Mouse (Mus musculus) erythroid progenitor cell, adult 5-6 weeks (primary cell): ENCODE measurements at regions not wholly inside any gene's neighbourhood (a gene's known extent, or its start where the extent isn't known, plus 50 kb on each side); places are given as distances from the start of the nearest gene placed in this dataset.

Source experiments
- ATAC-seq: replicated peaks from 2 replicates; pipeline ENCODE4 v1.8.0; 2016; ENCODE audit warnings: moderate number of reproducible peaks, mild to moderate bottlenecking, moderate TSS enrichment, inconsistent platforms; ENCODE audit not compliant: poor library complexity, low FRiP score, severe bottlenecking

- ATAC-seq, result no peak
These were observed 211.0 kb upstream of the Pdcd1 start for GRCm38 (mm10) chr1:94263313-94263712.

GRCm38 (mm10) chr1:94235426-94235825 lies 183.1 kb upstream of the Pdcd1 start:
- ATAC-seq, result no peak

- no peak for ATAC-seq
These were observed 168.7 kb upstream of the Pdcd1 start for GRCm38 (mm10) chr1:94221006-94221405.

GRCm38 (mm10) chr1:94217407-94217806 lies 165.1 kb upstream of the Pdcd1 start:
- no peak for ATAC-seq

- no peak for ATAC-seq
These were observed 156.6 kb upstream of the Pdcd1 start for GRCm38 (mm10) chr1:94208929-94209328.

GRCm38 (mm10) chr1:94207859-94208258 lies 155.5 kb upstream of the Pdcd1 start:
- ATAC-seq, result no peak

- ATAC-seq, result no peak
These were observed 150.9 kb upstream of the Pdcd1 start for GRCm38 (mm10) chr1:94203281-94203680.

- no peak for ATAC-seq
These were observed 131.5 kb upstream of the Pdcd1 start for GRCm38 (mm10) chr1:94183876-94184275.

GRCm38 (mm10) chr1:94149958-94150357 lies 97.6 kb upstream of the Pdcd1 start:
- ATAC-seq, result no peak

- ATAC-seq, result no peak
These were observed 94.7 kb upstream of the Pdcd1 start for GRCm38 (mm10) chr1:94147015-94147414.

GRCm38 (mm10) chr1:94140518-94140917 lies 88.2 kb upstream of the Pdcd1 start:
- ATAC-seq, result no peak

GRCm38 (mm10) chr1:94139445-94140062 lies 87.2 kb upstream of the Pdcd1 start:
- ATAC-seq, result no peak

- no peak for ATAC-seq
These were observed 84.4 kb upstream of the Pdcd1 start for GRCm38 (mm10) chr1:94136731-94137130.
